Mouse (Mus musculus) retina, postnatal 1 day (tissue): Measurements from ENCODE around the gene Wbp4.
"Not testable (repeated sequence)": the region's sequence is repeated elsewhere in the genome, so short reads cannot be mapped to it uniquely, and the experiment has no call there.

Experiments
- DNase-seq: peaks from one replicate; pipeline ENCODE4 v3.0.0-alpha.2; 2012

The Wbp4 gene

GRCm38 (mm10) chr14:79506207-79506606, 24.9 kb upstream of the Wbp4 start:
- no peak for DNase-seq

DNA sequence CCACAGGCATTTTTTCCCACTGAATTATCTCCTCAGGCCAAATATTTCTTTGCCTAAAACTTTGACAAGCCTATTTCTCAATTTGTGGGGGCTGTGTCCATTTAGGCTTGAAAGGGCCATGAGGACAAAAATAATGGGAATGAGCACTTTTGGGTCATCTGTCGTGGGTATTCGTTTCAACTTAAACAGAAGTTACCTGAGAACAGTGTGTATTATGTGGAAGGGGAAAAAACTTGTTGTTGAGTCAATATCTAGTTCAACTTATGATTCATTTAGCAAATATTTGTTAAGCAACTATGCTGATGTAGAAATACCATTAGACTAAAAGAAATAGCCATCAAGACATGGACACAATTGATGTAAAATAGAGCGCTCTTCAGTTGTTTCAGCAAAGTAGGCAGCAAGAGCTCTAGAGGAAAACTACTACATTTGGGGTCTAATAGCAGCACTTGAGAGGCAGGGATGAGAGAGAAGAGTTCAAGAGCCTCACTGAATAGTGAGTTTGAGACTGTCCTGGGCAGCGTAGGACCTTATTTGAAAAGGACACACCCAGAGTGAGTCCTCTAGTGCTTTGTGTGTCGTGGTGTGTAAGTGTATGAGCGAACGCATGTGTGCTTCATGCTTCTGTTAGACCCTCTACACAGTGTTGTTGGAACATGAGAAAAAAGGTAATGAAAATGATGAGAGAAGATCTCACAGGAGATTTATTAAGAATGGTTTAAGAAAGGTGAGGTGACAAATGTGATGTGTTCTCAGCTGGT, 23.1 kb upstream of the Wbp4 start:
- no peak for DNase-seq

DNA sequence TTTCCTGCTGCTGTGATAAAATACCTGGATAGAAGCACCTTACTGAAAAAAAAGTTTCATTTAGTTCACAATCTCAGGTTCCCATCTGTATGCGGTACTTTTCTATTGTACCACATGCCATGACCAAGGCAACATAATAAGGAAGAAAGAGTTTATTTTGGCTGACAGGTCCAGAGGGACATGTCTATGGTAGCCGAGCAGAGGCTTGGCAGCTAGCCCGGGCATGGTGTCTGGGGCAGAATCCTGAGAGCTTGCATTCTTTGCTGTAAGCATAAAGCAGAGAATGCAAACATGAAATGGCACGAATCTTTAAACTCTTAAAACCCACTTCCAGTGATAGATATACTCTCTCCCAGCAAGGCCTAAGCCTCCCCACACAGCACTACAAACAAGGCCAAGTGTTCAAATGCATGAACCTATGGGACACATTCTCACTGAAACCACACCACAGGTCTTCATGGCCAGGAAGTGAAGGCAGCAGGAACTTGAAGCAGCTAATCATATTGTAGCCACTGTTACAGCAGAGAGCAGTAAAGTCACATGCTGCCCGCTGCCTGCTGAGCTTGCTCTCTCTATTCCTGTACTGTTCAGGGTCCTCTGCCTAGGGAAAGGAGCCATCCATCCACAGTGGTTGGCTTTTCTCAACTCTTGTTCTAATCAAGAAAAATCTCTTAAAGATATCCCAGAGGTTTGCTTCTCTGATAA, 22.2 kb upstream of the Wbp4 start:
- DNase-seq, result no peak

DNA sequence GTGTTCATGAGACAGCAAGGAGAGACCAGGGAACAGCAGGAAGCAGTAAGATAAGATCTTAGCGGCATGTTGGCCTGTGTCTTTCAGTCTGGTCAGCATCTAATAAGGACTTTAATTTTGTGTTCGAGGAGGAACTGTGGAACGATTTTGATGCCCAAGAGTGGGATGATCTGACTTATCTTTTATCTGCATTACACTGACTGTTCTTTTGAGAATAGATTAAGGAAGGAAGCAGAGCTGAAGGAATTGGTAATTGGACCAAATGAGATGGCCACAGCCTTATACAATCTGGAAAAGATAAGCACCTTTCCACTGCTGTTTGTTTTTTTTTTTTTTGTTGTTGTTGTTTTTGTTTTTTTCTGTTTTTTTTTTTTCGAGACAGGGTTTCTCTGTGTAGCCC, 19.4 kb upstream of the Wbp4 start:
- DNase-seq, result no peak

GRCm38 (mm10) chr14:79499326-79499725, 18.0 kb upstream of the Wbp4 start:
- no peak for DNase-seq

- DNase-seq, result no peak
Measured at GRCm38 (mm10) chr14:79494349-79494748, 13.0 kb upstream of the Wbp4 start.

- DNase-seq, result no peak
Measured at GRCm38 (mm10) chr14:79490246-79490645, 8.9 kb upstream of the Wbp4 start.

DNA sequence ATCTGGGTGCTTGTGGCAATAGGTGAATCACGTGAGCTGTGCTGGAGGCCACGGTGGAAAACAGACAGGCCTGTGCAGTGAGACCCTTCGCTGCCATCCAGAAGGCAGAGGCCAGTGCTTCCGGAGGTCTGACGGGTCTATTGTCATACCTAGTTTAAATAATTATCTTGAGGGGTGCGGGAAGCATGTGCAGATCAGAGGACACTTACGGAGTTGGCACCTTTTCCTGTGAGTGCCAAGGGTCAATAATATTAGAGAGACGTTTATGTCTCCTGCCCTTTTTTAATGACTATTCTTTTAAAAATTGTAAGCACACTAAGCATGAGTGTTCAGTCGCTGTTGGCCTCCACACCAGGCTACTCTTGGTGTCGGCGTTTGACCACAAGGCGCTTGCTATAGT, 7.8 kb upstream of the Wbp4 start:
- no peak for DNase-seq

GRCm38 (mm10) chr14:79488531-79488930, 7.2 kb upstream of the Wbp4 start:
- peak; percentile 18 for DNase-seq

DNA sequence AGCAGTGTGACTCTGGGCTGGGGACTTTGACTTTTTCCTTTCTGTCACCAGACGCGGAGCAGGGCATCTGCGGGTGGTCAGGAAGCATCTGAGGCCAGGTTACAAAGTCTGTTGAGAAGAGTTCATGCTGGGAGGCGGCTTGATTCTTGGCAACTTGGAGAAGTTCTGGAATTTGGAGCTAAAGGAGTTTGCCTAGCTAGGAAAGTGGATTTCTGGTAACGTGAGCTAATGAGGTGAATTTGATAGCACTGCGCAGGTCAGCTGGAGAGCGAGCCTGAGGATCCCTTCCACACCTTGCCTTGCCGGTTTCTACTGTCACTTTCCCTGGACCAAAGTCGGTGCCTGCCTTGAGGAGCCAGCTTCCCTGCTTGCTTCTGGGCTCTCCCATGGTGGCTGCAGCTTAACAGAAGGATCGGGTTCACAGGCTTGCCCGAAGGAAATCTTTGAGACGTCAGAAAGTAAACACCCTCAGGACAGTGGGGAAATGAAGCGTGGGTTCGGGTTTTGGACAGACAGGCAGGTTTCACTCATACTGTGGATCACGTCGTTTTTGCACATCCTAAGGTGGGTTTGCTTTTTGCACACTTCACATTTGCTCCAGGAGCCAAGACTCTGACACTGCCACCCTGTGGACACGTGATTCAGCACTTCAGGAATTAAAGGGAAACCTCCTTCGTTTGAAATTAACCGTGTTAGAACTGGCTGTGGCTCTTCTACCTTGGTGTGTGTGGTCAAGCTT, 5.8 kb upstream of the Wbp4 start:
- peak; percentile 55 for DNase-seq

- peak; percentile 20 for DNase-seq
Measured at GRCm38 (mm10) chr14:79486617-79486992, 5.3 kb upstream of the Wbp4 start.

GRCm38 (mm10) chr14:79483611-79484120, 2.3 kb upstream of the Wbp4 start:
- no peak for DNase-seq

GRCm38 (mm10) chr14:79482747-79483355, 1.5 kb upstream of the Wbp4 start:
- DNase-seq, result peak; percentile 12

GRCm38 (mm10) chr14:79482251-79482661, 936 bp upstream of the Wbp4 start:
- peak; percentile 75 for DNase-seq

- peak; percentile 96 for DNase-seq
Measured at GRCm38 (mm10) chr14:79480624-79481338, 539 bp downstream of the Wbp4 start, which contains the start of gene Elf1. Gene Elf1, plus strand, starts transcription at chr14:79481194.

DNA sequence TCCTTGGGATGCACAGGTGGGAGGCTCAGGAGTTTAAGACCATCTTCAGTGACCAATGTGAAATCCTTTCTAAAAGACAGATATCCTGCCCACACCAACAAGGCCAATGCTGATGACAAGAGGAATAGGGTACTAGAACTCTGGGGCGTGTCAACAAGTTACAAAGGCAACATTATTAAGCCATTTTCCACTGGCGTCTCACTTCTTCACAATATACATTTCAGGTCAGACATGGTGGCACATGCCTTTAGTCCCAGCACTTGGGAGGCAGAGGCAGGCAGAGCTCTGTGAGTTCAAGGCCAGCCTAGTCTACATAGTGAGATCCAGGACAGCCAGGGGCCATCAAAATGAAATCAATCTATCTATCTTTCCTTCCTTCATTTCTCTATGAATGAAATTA, 7.9 kb downstream of the Wbp4 start:
- no peak for DNase-seq

DNA sequence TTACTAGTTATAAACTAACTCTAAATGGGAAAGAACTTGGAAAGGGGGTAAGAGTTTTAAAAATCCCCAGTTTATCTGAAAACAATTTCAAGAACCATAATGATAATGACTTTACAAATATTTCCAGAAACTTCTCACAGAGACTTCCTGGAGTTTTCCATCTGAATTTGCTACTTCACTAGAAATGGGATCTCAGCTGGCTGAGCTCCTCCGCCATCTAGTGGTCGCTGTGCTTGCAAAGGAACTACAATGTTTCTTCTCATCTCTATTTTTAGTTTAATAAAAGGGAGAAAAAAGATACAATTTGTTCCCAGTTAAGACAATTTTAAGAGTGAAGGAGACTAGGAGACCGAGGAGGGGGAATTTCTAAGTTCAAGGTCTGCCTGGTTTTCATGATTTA, 13.7 kb downstream of the Wbp4 start:
- peak; percentile 64 for DNase-seq

GRCm38 (mm10) chr14:79465623-79466022, 15.7 kb downstream of the Wbp4 start:
- no peak for DNase-seq

GRCm38 (mm10) chr14:79460988-79461387, 20.3 kb downstream of the Wbp4 start:
- no peak for DNase-seq

GRCm38 (mm10) chr14:79460401-79460800, 20.9 kb downstream of the Wbp4 start:
- DNase-seq, result no peak

DNA sequence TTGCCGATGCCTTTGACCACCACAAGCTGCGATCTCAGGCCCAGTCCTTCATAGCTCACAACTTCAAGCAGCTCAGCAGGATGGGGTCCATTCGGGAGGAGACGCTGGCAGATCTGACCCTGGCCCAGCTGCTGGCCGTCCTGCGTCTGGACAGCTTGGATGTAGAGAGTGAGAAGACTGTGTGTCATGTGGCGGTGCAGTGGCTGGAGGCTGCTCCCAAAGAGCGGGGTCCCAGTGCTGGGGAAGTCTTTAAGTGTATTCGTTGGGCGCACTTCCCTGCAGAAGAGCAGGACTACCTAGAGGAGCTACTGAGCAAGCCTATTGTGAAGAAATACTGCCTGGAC, 28.8 kb downstream of the Wbp4 start:
- not testable (repeated sequence) for DNase-seq
